Mouse (Mus musculus) stomach, embryonic 15.5 days (tissue): Measurements from ENCODE around the gene Pycr2. TPM values are rescaled to one million over a fixed set of nuclear protein-coding genes. Genes with fewer than 3 reads are reported as not detected.
A peak's percentile ranks its signal among the peaks of the same experiment; 100 is the strongest.

Source experiments
- ATAC-seq: fragments of 200-750 bp; cut with Nextera tagmentation; 2 replicates; pipeline ENCODE4 v1.8.0; 2017; ENCODE audit warnings: low read depth, moderate number of reproducible peaks, moderate TSS enrichment; ENCODE audit not compliant: insufficient read depth, low FRiP score
- H3K27ac ChIP-seq: fragments of 300-500 bp; sonication (generic); 2 replicates; pipeline ENCODE4 v1.5.1; 2015; ENCODE audit warnings: mild to moderate bottlenecking, inconsistent platforms
- H3K27me3 ChIP-seq: fragments of 300-500 bp; sonication (generic); replicated peaks from 2 replicates; pipeline ENCODE4 v1.6.1; 2015; ENCODE audit warnings: inconsistent platforms
- H3K36me3 ChIP-seq: fragments of 300-500 bp; sonication (generic); 2 replicates; pipeline ENCODE4 v1.6.1; 2015; ENCODE audit warnings: inconsistent platforms
- H3K4me1 ChIP-seq: fragments of 300-500 bp; sonication (generic); 2 replicates; pipeline ENCODE4 v1.6.1; 2015; ENCODE audit warnings: inconsistent platforms
- H3K4me2 ChIP-seq: fragments of 300-500 bp; sonication (generic); 2 replicates; pipeline ENCODE4 v1.6.1; 2015; ENCODE audit warnings: mild to moderate bottlenecking, inconsistent platforms
- H3K4me3 ChIP-seq: fragments of 300-500 bp; sonication (generic); replicated peaks from 2 replicates; pipeline ENCODE4 v1.5.1; 2015; ENCODE audit warnings: inconsistent platforms
- H3K9ac ChIP-seq: fragments of 300-500 bp; sonication (generic); 2 replicates; pipeline ENCODE4 v1.6.1; 2015; ENCODE audit warnings: inconsistent platforms
- H3K9me3 ChIP-seq: fragments of 300-500 bp; sonication (generic); 2 replicates; pipeline ENCODE4 v1.6.1; 2016; ENCODE audit warnings: inconsistent platforms
- WGBS: fragments of 180-500 bp; shearing (Covaris S2); methylation state at CpG from one replicate; pipeline ENCODE4 v1.1.7; 2015; 5-methylcytosine and 5-hydroxymethylcytosine counted together
- polyA plus RNA-seq: library from polyadenylated mRNA; unstranded; fragments of >200 nt; fragmentation: Nextera tagmentation; extraction: Ambion mirVana; gene quantifications from 2 replicates; pipeline ENCODE4 v1.2.1, GENCODE M21; 2015

Pycr2 gene
- polyA plus RNA-seq: 101 and 109 TPM in 2 replicates

- Histone ChIP-seq H3K4me3 (peak within 1 kb of the TSS; percentile 68), H3K4me2 (peak within 1 kb of the TSS; percentile 66), H3K36me3 (peaks cover 20% of the 10 kb centered on the region), H3K9me3 (no peaks in the 10 kb centered on the region), H3K9ac (peak within 1 kb of the TSS; percentile 64), H3K27ac (peak within 1 kb of the TSS; percentile 84), H3K27me3 (no peaks in the 10 kb centered on the region), H3K4me1 (peaks cover 19% of the 10 kb centered on the region)
- WGBS: under 1% methylated on average over 52 of the region's 52 CpGs
- peak; percentile 95 for ATAC-seq
Measured at GRCm38 (mm10) chr1:180904039-180904814, at the start of gene Pycr2. TSS of gene Pycr2 (plus strand) at chr1:180904293.

- ATAC-seq: no peak
- Histone ChIP-seq H3K4me3 (no peak overlapping the region), H3K4me1 (no peaks in the 10 kb centered on the region), H3K9me3 (no peaks in the 10 kb centered on the region), H3K27me3 (no peaks in the 10 kb centered on the region), H3K4me2 (no peak overlapping the region), H3K36me3 (peaks cover 58% of the 10 kb centered on the region), H3K27ac (no peak overlapping the region), H3K9ac (no peak overlapping the region)
Measured at GRCm38 (mm10) chr1:180858763-180859162, 45.3 kb upstream of the Pycr2 start.

GRCm38 (mm10) chr1:180860030-180860429, 44.1 kb upstream of the Pycr2 start:
- Histone ChIP-seq H3K4me1 (no peaks in the 10 kb centered on the region), H3K4me2 (no peak overlapping the region), H3K4me3 (no peak overlapping the region), H3K36me3 (peaks cover 64% of the 10 kb centered on the region), H3K9me3 (no peaks in the 10 kb centered on the region), H3K9ac (no peak overlapping the region), H3K27me3 (no peaks in the 10 kb centered on the region), H3K27ac (no peak overlapping the region)
- 0 out of 2 replicates have a peak, but pooled peaks have one; percentile 43 for ATAC-seq
- 81% methylated on average over 6 of the region's 6 CpGs for WGBS

GRCm38 (mm10) chr1:180863606-180864005, 40.5 kb upstream of the Pycr2 start:
- no peak overlapping the region for H3K27ac ChIP-seq
- WGBS: 5% methylated on average over 1 of the region's 1 CpGs
- no peaks in the 10 kb centered on the region for H3K4me1 ChIP-seq
- H3K36me3 ChIP-seq: peaks cover 59% of the 10 kb centered on the region
- no peaks in the 10 kb centered on the region for H3K9me3 ChIP-seq
- H3K4me3 ChIP-seq: no peak overlapping the region
- H3K9ac ChIP-seq: no peak overlapping the region
- no peaks in the 10 kb centered on the region for H3K27me3 ChIP-seq
- H3K4me2 ChIP-seq: no peak overlapping the region
- ATAC-seq: no peak

GRCm38 (mm10) chr1:180866001-180866400, 38.1 kb upstream of the Pycr2 start:
- no peak for ATAC-seq
- Histone ChIP-seq H3K27ac (no peak overlapping the region), H3K4me3 (no peak overlapping the region), H3K4me2 (no peak overlapping the region), H3K9ac (no peak overlapping the region), H3K4me1 (no peaks in the 10 kb centered on the region), H3K27me3 (no peaks in the 10 kb centered on the region), H3K9me3 (no peaks in the 10 kb centered on the region), H3K36me3 (peaks cover 43% of the 10 kb centered on the region)
- WGBS: 89% methylated on average over 7 of the region's 7 CpGs

GRCm38 (mm10) chr1:180870122-180870650, 33.9 kb upstream of the Pycr2 start:
- no peak for ATAC-seq
- WGBS: 64% methylated on average over 13 of the region's 13 CpGs
- Histone ChIP-seq H3K4me3 (no peak overlapping the region), H3K9ac (no peak overlapping the region), H3K4me1 (no peaks in the 10 kb centered on the region), H3K4me2 (no peak overlapping the region), H3K27me3 (no peaks in the 10 kb centered on the region), H3K27ac (no peak overlapping the region), H3K36me3 (peaks cover 17% of the 10 kb centered on the region; the same call in 1 of the 2 replicates), H3K9me3 (no peaks in the 10 kb centered on the region)

GRCm38 (mm10) chr1:180873861-180874484, 30.1 kb upstream of the Pycr2 start:
- Histone ChIP-seq H3K9me3 (no peaks in the 10 kb centered on the region), H3K9ac (no peak overlapping the region), H3K36me3 (no peaks in the 10 kb centered on the region), H3K4me3 (no peak overlapping the region), H3K27ac (no peak overlapping the region), H3K4me1 (no peaks in the 10 kb centered on the region), H3K27me3 (no peaks in the 10 kb centered on the region), H3K4me2 (no peak overlapping the region)
- peak; percentile 56; the same call in 1 of the 2 replicates for ATAC-seq
- 17% methylated on average over 9 of the region's 9 CpGs for WGBS

- H3K9ac ChIP-seq: no peak overlapping the region
- H3K4me1 ChIP-seq: no peaks in the 10 kb centered on the region
- H3K36me3 ChIP-seq: no peaks in the 10 kb centered on the region
- H3K9me3 ChIP-seq: no peaks in the 10 kb centered on the region
- ATAC-seq: no peak
- 70% methylated on average over 2 of the region's 2 CpGs for WGBS
- no peak overlapping the region for H3K27ac ChIP-seq
- no peaks in the 10 kb centered on the region for H3K27me3 ChIP-seq
- H3K4me2 ChIP-seq: no peak overlapping the region
- no peak overlapping the region for H3K4me3 ChIP-seq
Measured at GRCm38 (mm10) chr1:180874615-180875014, 29.5 kb upstream of the Pycr2 start.

- H3K36me3 ChIP-seq: no peaks in the 10 kb centered on the region
- H3K9me3 ChIP-seq: no peaks in the 10 kb centered on the region
- H3K4me3 ChIP-seq: no peak overlapping the region
- no peaks in the 10 kb centered on the region for H3K27me3 ChIP-seq
- WGBS: 80% methylated on average over 9 of the region's 9 CpGs
- no peak overlapping the region for H3K27ac ChIP-seq
- H3K9ac ChIP-seq: no peak overlapping the region
- H3K4me1 ChIP-seq: no peaks in the 10 kb centered on the region
- no peak for ATAC-seq
- no peak overlapping the region for H3K4me2 ChIP-seq
Measured at GRCm38 (mm10) chr1:180875126-180875525, 29.0 kb upstream of the Pycr2 start.

- ATAC-seq: no peak
- Histone ChIP-seq H3K27ac (no peak overlapping the region), H3K36me3 (no peaks in the 10 kb centered on the region), H3K27me3 (no peaks in the 10 kb centered on the region), H3K4me1 (no peaks in the 10 kb centered on the region), H3K9me3 (no peaks in the 10 kb centered on the region), H3K4me2 (no peak overlapping the region), H3K9ac (no peak overlapping the region), H3K4me3 (no peak overlapping the region)
- 71% methylated on average over 4 of the region's 4 CpGs for WGBS
Measured at GRCm38 (mm10) chr1:180877466-180877865, 26.6 kb upstream of the Pycr2 start.

GRCm38 (mm10) chr1:180881768-180882167, 22.3 kb upstream of the Pycr2 start:
- H3K9me3 ChIP-seq: no peaks in the 10 kb centered on the region
- H3K27ac ChIP-seq: no peak overlapping the region
- H3K4me2 ChIP-seq: no peak overlapping the region
- H3K36me3 ChIP-seq: no peaks in the 10 kb centered on the region
- no peak for ATAC-seq
- WGBS: 65% methylated on average over 3 of the region's 3 CpGs
- H3K4me1 ChIP-seq: no peaks in the 10 kb centered on the region
- H3K9ac ChIP-seq: no peak overlapping the region
- no peaks in the 10 kb centered on the region for H3K27me3 ChIP-seq
- no peak overlapping the region for H3K4me3 ChIP-seq

- no peaks in the 10 kb centered on the region for H3K4me1 ChIP-seq
- no peak overlapping the region for H3K4me3 ChIP-seq
- no peak overlapping the region for H3K27ac ChIP-seq
- H3K9ac ChIP-seq: no peak overlapping the region
- H3K36me3 ChIP-seq: no peaks in the 10 kb centered on the region
- H3K4me2 ChIP-seq: no peak overlapping the region
- 19% methylated on average over 7 of the region's 7 CpGs for WGBS
- H3K9me3 ChIP-seq: no peaks in the 10 kb centered on the region
- H3K27me3 ChIP-seq: no peaks in the 10 kb centered on the region
- ATAC-seq: no peak
Measured at GRCm38 (mm10) chr1:180883731-180884130, 20.4 kb upstream of the Pycr2 start.
